Mouse (Mus musculus) myocyte (in vitro differentiated cells): ENCODE results near the gene Tnk1. TPM values are rescaled to one million over a fixed set of nuclear protein-coding genes. Genes with fewer than 3 reads are reported as not detected.

ENCODE experiments used
- H3K27me3 ChIP-seq: one replicate; pipeline ENCODE4 v1.6.1; 2011; ENCODE audit not compliant: control insufficient read depth, insufficient read depth, insufficient read length
- H3K36me3 ChIP-seq: one replicate; pipeline ENCODE4 v1.6.1; 2011; ENCODE audit not compliant: control insufficient read depth, insufficient read depth
- H3K4me2 ChIP-seq: one replicate; pipeline ENCODE4 v1.6.1; 2011; ENCODE audit warnings: low read depth, control low read depth
- H3K4me3 ChIP-seq: one replicate; pipeline ENCODE4 v1.5.1; 2011; ENCODE audit warnings: mild to moderate bottlenecking, control low read depth, moderate library complexity
- H3K79me2 ChIP-seq: one replicate; pipeline ENCODE4 v1.6.1; 2011; ENCODE audit not compliant: control insufficient read depth, insufficient read depth
- H3ac ChIP-seq: one replicate; pipeline ENCODE4 v1.6.1; 2011; ENCODE audit not compliant: control insufficient read depth, insufficient read length
- CEBPB ChIP-seq: IDR thresholded peaks from 2 replicates; pipeline ENCODE4 v1.6.1; 2011; ENCODE audit warnings: mild to moderate bottlenecking, moderate library complexity; ENCODE audit not compliant: poor library complexity, insufficient read depth, severe bottlenecking
- E2F4 ChIP-seq: IDR thresholded peaks from one replicate; pipeline ENCODE4 v1.6.1; 2011; ENCODE audit warnings: mild to moderate bottlenecking, control low read depth, moderate library complexity; ENCODE audit not compliant: insufficient read depth
- MAX ChIP-seq: IDR thresholded peaks from one replicate; pipeline ENCODE4 v1.6.1; 2011; ENCODE audit warnings: low read depth, mild to moderate bottlenecking, control low read depth
- MYOD1 ChIP-seq, 3 experiments: IDR thresholded peaks; one replicate each; pipeline ENCODE4 v1.6.1; 2011; ENCODE audit warnings: control low read depth in 2 of 3, low read depth in 2 of 3, mild to moderate bottlenecking in 2 of 3, moderate library complexity in 1 of 3; ENCODE audit not compliant: insufficient read length in 2 of 3, control insufficient read depth in 1 of 3
- MYOG ChIP-seq, 3 experiments: IDR thresholded peaks; one replicate each; pipeline ENCODE4 v1.6.1; 2011; ENCODE audit warnings: control low read depth in 2 of 3, low read depth in 2 of 3, mild to moderate bottlenecking in 2 of 3; ENCODE audit not compliant: insufficient read length in 2 of 3, control insufficient read depth in 1 of 3, insufficient read depth in 1 of 3
- POLR2A ChIP-seq: IDR thresholded peaks from one replicate; pipeline ENCODE4 v1.6.1; 2011; ENCODE audit warnings: low read depth, mild to moderate bottlenecking, control low read depth, moderate library complexity; ENCODE audit not compliant: insufficient read length
- POLR2AphosphoS2 ChIP-seq: IDR thresholded peaks from one replicate; pipeline ENCODE4 v1.6.1; 2011; ENCODE audit warnings: low read depth, control low read depth; ENCODE audit not compliant: insufficient read length
- REST ChIP-seq: IDR thresholded peaks from one replicate; pipeline ENCODE4 v1.6.1; 2011; ENCODE audit warnings: mild to moderate bottlenecking, control low read depth, moderate library complexity; ENCODE audit not compliant: insufficient read depth, insufficient read length
- SRF ChIP-seq: IDR thresholded peaks from one replicate; pipeline ENCODE4 v1.6.1; 2011; ENCODE audit warnings: low read depth; ENCODE audit not compliant: control insufficient read depth, insufficient read length
- TCF12 ChIP-seq: IDR thresholded peaks from one replicate; pipeline ENCODE4 v1.6.1; 2011; ENCODE audit warnings: mild to moderate bottlenecking, control low read depth; ENCODE audit not compliant: poor library complexity, insufficient read depth, severe bottlenecking
- TCF3 ChIP-seq: IDR thresholded peaks from one replicate; pipeline ENCODE4 v1.6.1; 2011; ENCODE audit warnings: low read depth, control low read depth; ENCODE audit not compliant: insufficient read length
- USF1 ChIP-seq: IDR thresholded peaks from one replicate; pipeline ENCODE4 v1.6.1; 2011; ENCODE audit warnings: low read depth, mild to moderate bottlenecking, control low read depth, moderate library complexity
- polyA plus RNA-seq: library from polyadenylated mRNA; unstranded; fragments of >200 nt; fragmentation: generic; extraction: Trizol; gene quantifications from one replicate; pipeline ENCODE4 v1.2.1, GENCODE M21; 2012; ENCODE audit warnings: missing spikeins

Tnk1 gene
- polyA plus RNA-seq, 1 experiment = not detected

- H3K4me3 ChIP-seq = peak overlapping the region; percentile 94
- H3K4me2 ChIP-seq = peak overlapping the region; percentile 91
- TF ChIP-seq REST (no peak), USF1 (no peak), TCF12 (no peak), MAX (no peak), MYOD1 (IDR thresholded peaks at IDR 0.05; ENCODE audit: control insufficient read depth in 1 of 3, insufficient read length in 2 of 3, low read depth in 2 of 3) (no peak), TCF3 (no peak), SRF (no peak), CEBPB (no peak), POLR2A (no peak), MYOG (IDR thresholded peaks at IDR 0.05; ENCODE audit: control insufficient read depth in 1 of 3, insufficient read depth in 1 of 3, insufficient read length in 2 of 3, low read depth in 2 of 3) (no peak), E2F4 (no peak), POLR2AphosphoS2 (no peak)
- H3K27me3 ChIP-seq = no peaks in the 10 kb centered on the region
- peak overlapping the region; percentile 66 for H3ac ChIP-seq
- peaks cover 28% of the 10 kb centered on the region for H3K79me2 ChIP-seq
- no peaks in the 10 kb centered on the region for H3K36me3 ChIP-seq
Observed at GRCm38 (mm10) chr11:69878399-69878798, 19.9 kb upstream of the Tnk1 start.

GRCm38 (mm10) chr11:69877878-69878277 is 19.3 kb upstream of the Tnk1 start, which contains the start of gene Tmem95:
Tmem95 (minus strand) TSS chr11:69878018.
- Histone ChIP-seq H3K27me3 (no peaks in the 10 kb centered on the region), H3K4me3 (peak within 1 kb of the TSS; percentile 94), H3ac (peak within 1 kb of the TSS; percentile 66), H3K79me2 (peaks cover 28% of the 10 kb centered on the region), H3K36me3 (no peaks in the 10 kb centered on the region), H3K4me2 (peak within 1 kb of the TSS; percentile 91)
- TF ChIP-seq TCF12 (no peak), TCF3 (no peak), POLR2A (no peak), REST (no peak), MAX (no peak), CEBPB (no peak), MYOG (IDR thresholded peaks at IDR 0.05; ENCODE audit: control insufficient read depth in 1 of 3, insufficient read depth in 1 of 3, insufficient read length in 2 of 3, low read depth in 2 of 3) (no peak), MYOD1 (IDR thresholded peaks at IDR 0.05; ENCODE audit: control insufficient read depth in 1 of 3, insufficient read length in 2 of 3, low read depth in 2 of 3) (no peak), E2F4 (no peak), POLR2AphosphoS2 (no peak), SRF (no peak)

GRCm38 (mm10) chr11:69876867-69877266 is 18.3 kb upstream of the Tnk1 start:
- Histone ChIP-seq H3K79me2 (peaks cover 28% of the 10 kb centered on the region), H3K4me3 (peak overlapping the region; percentile 94), H3ac (no peak overlapping the region), H3K36me3 (no peaks in the 10 kb centered on the region), H3K4me2 (peak overlapping the region; percentile 91), H3K27me3 (no peaks in the 10 kb centered on the region)
- TF ChIP-seq MAX = no peak
- TF ChIP-seq MYOG (IDR thresholded peaks at IDR 0.05; ENCODE audit: control insufficient read depth in 1 of 3, insufficient read depth in 1 of 3, insufficient read length in 2 of 3, low read depth in 2 of 3) = peak in 1 of 3 experiments; percentile 18
- TF ChIP-seq REST = no peak
- peak; percentile 95 for TF ChIP-seq POLR2AphosphoS2
- TF ChIP-seq POLR2A = peak; percentile 35

- Histone ChIP-seq H3ac (no peak overlapping the region), H3K36me3 (no peaks in the 10 kb centered on the region), H3K27me3 (no peaks in the 10 kb centered on the region), H3K4me2 (no peak overlapping the region), H3K79me2 (peaks cover 28% of the 10 kb centered on the region), H3K4me3 (no peak overlapping the region)
- no peak for TF ChIP-seq CEBPB
- peak; percentile 21 for TF ChIP-seq POLR2AphosphoS2
Observed at GRCm38 (mm10) chr11:69876186-69876585, 17.7 kb upstream of the Tnk1 start.

GRCm38 (mm10) chr11:69872451-69872850 is 13.9 kb upstream of the Tnk1 start:
- no peak overlapping the region for H3ac ChIP-seq
- H3K4me2 ChIP-seq = no peak overlapping the region
- H3K27me3 ChIP-seq = peaks cover 2% of the 10 kb centered on the region
- no peak for TF ChIP-seq MYOG (IDR thresholded peaks at IDR 0.05; ENCODE audit: control insufficient read depth in 1 of 3, insufficient read depth in 1 of 3, insufficient read length in 2 of 3, low read depth in 2 of 3)
- TF ChIP-seq E2F4 = no peak
- H3K79me2 ChIP-seq = no peaks in the 10 kb centered on the region
- no peak overlapping the region for H3K4me3 ChIP-seq
- no peaks in the 10 kb centered on the region for H3K36me3 ChIP-seq
